Mouse (Mus musculus): ENCODE results near the gene Slc38a9. TPM values are rescaled to one million over a fixed set of nuclear protein-coding genes. Genes with fewer than 3 reads are reported as not detected.
"Not testable (repeated sequence)": the region's sequence is repeated elsewhere in the genome, so short reads cannot be mapped to it uniquely, and the experiment has no call there.

The Slc38a9 gene
- polyA plus RNA-seq, 1 experiment from 2014 or later = 13.3 TPM

DNA sequence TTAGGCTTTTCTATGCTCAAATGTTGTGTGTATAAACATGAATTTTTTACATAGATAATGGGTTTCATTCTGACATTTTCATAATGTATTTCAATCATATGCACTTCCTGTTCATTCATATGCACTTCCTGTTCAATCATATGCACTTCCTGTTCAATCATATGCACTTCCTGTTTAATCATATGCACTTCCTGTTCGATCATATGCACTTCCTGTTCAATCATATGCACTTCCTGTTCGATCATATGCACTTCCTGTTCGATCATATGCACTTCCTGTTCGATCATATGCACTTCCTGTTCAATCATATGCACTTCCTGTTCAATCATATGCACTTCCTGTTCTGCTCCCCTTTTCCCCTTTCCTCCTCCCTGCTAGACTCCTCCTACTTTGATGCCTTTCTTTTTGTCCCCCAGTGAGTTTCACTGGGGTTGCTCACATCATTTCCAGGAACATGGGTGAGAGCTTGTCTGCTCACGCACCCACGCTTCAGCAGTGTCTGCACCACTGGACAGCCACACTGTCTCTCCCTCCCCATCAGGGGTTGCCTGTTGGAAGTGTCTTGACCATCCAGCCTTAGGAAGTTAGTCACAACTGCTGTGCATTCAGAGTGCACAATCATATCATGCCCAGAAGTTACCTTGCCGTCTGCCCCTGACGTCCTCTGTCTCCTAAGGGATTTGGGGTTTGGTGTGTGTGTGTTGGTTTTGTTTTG, 35.1 kb downstream of the Slc38a9 start:
- Histone ChIP-seq H3K27ac (ENCODE audit: low read depth, low read length) (no peak overlapping the region), H3K4me3 (ENCODE audit: low read depth, low read length) (no peak overlapping the region), H3K4me1 (replicated peaks; ENCODE audit: control insufficient read depth, insufficient read depth, low read length) (no peaks in the 10 kb centered on the region), H3K27me3 (replicated peaks; ENCODE audit: control insufficient read depth, insufficient read depth, low read length) (no peaks in the 10 kb centered on the region), H3K36me3 (ENCODE audit: control insufficient read depth, insufficient read depth, low read length) (peaks cover 5% of the 10 kb centered on the region), H3K9me3 (ENCODE audit: control insufficient read depth, low read length) (peaks cover 3% of the 10 kb centered on the region; the same call in 1 of the 2 replicates), H3K4me2 (no peak overlapping the region), H3K9ac (ENCODE audit: low read depth, low read length) (no peak overlapping the region)
- ATAC-seq (replicated peaks; ENCODE audit: low FRiP score) = no peak
- WGBS = 90% methylated on average over 8 of the region's 8 CpGs
- no peak for DNase-seq (ENCODE audit: low spot score)

DNA sequence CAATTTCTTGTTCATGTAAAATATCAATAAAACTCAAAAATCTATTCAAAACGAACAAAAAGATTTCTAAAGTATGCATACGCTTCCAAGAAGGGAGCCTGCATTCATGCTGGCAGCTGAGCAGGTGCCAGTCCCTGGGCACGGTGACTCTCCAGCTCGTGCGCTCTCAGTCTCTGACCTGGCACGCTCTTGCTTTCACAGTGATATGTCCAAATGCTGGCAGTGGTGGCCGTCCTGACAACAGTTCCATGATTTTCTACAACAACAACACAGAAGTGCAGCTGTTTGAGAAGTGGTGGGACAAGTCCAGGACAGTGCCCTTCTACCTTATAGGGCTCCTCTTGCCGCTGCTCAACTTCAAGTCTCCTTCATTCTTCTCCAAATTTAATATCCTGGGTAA, 40.7 kb downstream of the Slc38a9 start:
- ATAC-seq (replicated peaks; ENCODE audit: low FRiP score) (no peak), DNase-seq (ENCODE audit: low spot score) (no peak)
- Histone ChIP-seq H3K27ac (ENCODE audit: low read depth, low read length) (no peak overlapping the region), H3K36me3 (ENCODE audit: control insufficient read depth, insufficient read depth, low read length) (no peaks in the 10 kb centered on the region; the same call in 1 of the 2 replicates), H3K4me2 (no peak overlapping the region), H3K9me3 (ENCODE audit: control insufficient read depth, low read length) (no peaks in the 10 kb centered on the region), H3K27me3 (replicated peaks; ENCODE audit: control insufficient read depth, insufficient read depth, low read length) (no peaks in the 10 kb centered on the region), H3K4me1 (replicated peaks; ENCODE audit: control insufficient read depth, insufficient read depth, low read length) (no peaks in the 10 kb centered on the region), H3K4me3 (ENCODE audit: low read depth, low read length) (no peak overlapping the region), H3K9ac (ENCODE audit: low read depth, low read length) (no peak overlapping the region)
- 87% methylated on average over 8 of the region's 8 CpGs for WGBS

DNA sequence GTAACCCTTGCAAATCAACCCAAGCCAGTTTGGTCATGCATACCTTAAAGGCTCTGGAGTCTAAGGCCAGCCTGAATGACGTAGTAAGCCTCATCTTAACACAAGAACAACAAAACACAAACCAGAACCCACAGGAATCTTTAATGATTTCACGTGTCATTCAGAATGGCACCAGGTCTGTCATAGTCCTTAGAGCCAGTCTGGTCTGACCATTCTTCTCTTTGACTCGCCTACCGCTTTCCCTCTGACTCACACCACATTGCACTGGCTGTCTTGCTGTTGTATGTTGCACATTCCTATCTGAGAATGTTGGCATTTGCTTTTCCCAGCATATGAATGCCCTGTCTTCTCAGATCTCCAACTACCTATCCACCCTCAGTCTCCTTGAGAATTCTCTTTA, 45.8 kb downstream of the Slc38a9 start:
- Histone ChIP-seq H3K36me3 (ENCODE audit: control insufficient read depth, insufficient read depth, low read length) (no peaks in the 10 kb centered on the region), H3K9ac (ENCODE audit: low read depth, low read length) (no peak overlapping the region), H3K4me1 (replicated peaks; ENCODE audit: control insufficient read depth, insufficient read depth, low read length) (no peaks in the 10 kb centered on the region), H3K4me3 (ENCODE audit: low read depth, low read length) (no peak overlapping the region), H3K27ac (ENCODE audit: low read depth, low read length) (no peak overlapping the region), H3K4me2 (no peak overlapping the region), H3K9me3 (ENCODE audit: control insufficient read depth, low read length) (no peaks in the 10 kb centered on the region), H3K27me3 (replicated peaks; ENCODE audit: control insufficient read depth, insufficient read depth, low read length) (no peaks in the 10 kb centered on the region)
- ATAC-seq (replicated peaks; ENCODE audit: low FRiP score) (no peak), DNase-seq (ENCODE audit: low spot score) (no peak)
- WGBS = 93% methylated on average over 4 of the region's 4 CpGs

DNA sequence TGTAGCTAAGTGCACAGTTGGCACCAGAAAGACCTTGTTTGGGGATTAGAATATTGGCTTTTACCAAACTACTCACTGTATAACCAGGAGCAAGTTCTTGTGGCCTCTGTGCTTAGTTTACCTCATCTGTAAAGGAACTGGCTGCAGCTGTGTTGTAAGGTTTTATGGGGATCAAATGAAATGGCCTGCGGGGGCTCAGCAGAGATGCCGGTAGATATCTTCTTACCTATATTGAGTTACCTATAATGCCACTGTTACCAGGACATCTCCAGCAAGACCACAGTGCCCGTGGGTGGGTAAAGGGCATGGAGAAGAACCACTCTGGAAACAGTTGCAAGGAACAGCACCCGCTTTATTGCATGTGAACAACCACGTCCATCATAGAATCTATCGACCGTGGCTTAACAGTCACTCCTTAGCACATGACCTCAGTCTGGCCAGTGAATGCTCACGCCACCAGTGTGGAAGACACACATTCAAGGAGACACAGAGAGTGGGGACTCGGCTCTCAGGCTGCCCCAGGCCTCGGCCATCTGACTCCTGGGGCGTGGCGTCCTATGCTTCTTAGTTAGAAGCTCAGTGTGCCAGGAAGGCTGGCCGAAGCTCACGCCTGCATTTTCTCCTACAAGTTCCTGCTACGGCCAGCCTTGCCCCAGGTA, 59.7 kb downstream of the Slc38a9 start:
- Histone ChIP-seq H3K27me3 (replicated peaks; ENCODE audit: control insufficient read depth, insufficient read depth, low read length) (no peaks in the 10 kb centered on the region), H3K36me3 (ENCODE audit: control insufficient read depth, insufficient read depth, low read length) (no peaks in the 10 kb centered on the region; the same call in 1 of the 2 replicates), H3K9ac (ENCODE audit: low read depth, low read length) (no peak overlapping the region), H3K4me1 (replicated peaks; ENCODE audit: control insufficient read depth, insufficient read depth, low read length) (no peaks in the 10 kb centered on the region), H3K9me3 (ENCODE audit: control insufficient read depth, low read length) (no peaks in the 10 kb centered on the region), H3K27ac (ENCODE audit: low read depth, low read length) (no peak overlapping the region), H3K4me2 (no peak overlapping the region), H3K4me3 (ENCODE audit: low read depth, low read length) (no peak overlapping the region)
- DNase-seq (ENCODE audit: low spot score) (no peak), ATAC-seq (replicated peaks; ENCODE audit: low FRiP score) (no peak)
- 93% methylated on average over 15 of the region's 15 CpGs for WGBS

DNA sequence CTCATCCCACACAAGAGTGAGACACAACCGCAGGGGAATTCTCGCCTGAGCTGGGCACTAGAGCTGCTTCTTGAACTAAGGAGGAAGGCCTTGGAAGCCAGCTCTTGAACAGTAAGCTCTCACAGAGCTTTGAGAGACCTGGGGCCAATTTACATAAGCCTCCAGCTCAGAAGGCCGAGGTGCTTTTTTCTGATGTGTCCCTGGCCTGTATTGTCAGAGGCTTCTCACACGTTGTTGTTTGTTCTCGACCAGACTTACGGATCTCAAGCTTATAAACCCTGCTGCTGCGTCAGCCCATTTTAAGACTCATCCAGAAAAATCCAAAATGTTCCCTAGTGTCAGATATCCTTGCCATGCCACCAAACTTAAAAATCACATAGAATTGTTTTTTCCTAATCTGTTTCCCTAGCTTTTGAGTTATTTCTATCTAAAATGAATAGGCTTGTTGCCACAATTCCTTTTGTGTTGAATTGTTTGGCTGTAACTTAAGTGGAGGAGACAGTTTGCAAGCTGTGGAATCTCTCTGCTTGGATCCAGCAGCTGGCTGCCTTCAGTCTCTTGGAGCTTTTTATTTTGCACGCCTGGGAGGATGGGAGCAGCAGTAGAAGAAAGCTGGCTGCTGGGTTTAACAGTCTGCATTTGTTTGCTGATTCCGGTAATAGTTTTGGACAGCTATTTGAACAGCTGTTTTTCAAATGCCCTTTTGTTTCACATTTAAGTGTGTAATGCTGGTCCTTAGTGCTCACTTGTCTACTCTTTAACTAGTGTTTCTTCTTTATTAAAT, 61.6 kb downstream of the Slc38a9 start:
- no peak overlapping the region for H3K27ac ChIP-seq (ENCODE audit: low read depth, low read length)
- DNase-seq (ENCODE audit: low spot score) (no peak), ATAC-seq (replicated peaks; ENCODE audit: low FRiP score) (no peak)
- WGBS = 73% methylated on average over 9 of the region's 9 CpGs
- no peak overlapping the region for H3K4me2 ChIP-seq
- H3K4me1 ChIP-seq (replicated peaks; ENCODE audit: control insufficient read depth, insufficient read depth, low read length) = no peaks in the 10 kb centered on the region
- H3K36me3 ChIP-seq (ENCODE audit: control insufficient read depth, insufficient read depth, low read length) = no peaks in the 10 kb centered on the region; the same call in 1 of the 2 replicates
- H3K4me3 ChIP-seq (ENCODE audit: low read depth, low read length) = no peak overlapping the region
- H3K9me3 ChIP-seq (ENCODE audit: control insufficient read depth, low read length) = no peaks in the 10 kb centered on the region
- H3K27me3 ChIP-seq (replicated peaks; ENCODE audit: control insufficient read depth, insufficient read depth, low read length) = no peaks in the 10 kb centered on the region
- H3K9ac ChIP-seq (ENCODE audit: low read depth, low read length) = no peak overlapping the region

DNA sequence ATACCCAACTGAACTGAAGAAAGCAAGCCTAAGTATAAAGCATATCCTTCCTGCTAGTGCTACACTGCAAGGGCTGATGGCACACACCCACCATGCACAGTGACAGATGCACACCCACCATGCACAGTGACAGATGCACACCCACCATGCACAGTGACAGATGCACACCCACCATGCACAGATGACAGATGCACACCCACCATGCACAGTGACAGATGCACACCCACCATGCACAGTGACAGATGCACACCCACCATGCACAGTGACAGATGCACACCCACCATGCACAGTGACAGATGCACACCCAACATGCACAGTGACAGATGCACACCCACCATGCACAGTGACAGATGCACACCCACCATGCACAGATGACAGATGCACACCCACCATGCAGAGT, 63.7 kb downstream of the Slc38a9 start:
- H3K4me1 ChIP-seq (replicated peaks; ENCODE audit: control insufficient read depth, insufficient read depth, low read length); H3K4me3 ChIP-seq (ENCODE audit: low read depth, low read length); H3K27me3 ChIP-seq (replicated peaks; ENCODE audit: control insufficient read depth, insufficient read depth, low read length); H3K9ac ChIP-seq (ENCODE audit: low read depth, low read length); H3K9me3 ChIP-seq (ENCODE audit: control insufficient read depth, low read length); H3K4me2 ChIP-seq; H3K36me3 ChIP-seq (ENCODE audit: control insufficient read depth, insufficient read depth, low read length); H3K27ac ChIP-seq (ENCODE audit: low read depth, low read length); ATAC-seq (replicated peaks; ENCODE audit: low FRiP score); DNase-seq (ENCODE audit: low spot score): not testable (repeated sequence)

DNA sequence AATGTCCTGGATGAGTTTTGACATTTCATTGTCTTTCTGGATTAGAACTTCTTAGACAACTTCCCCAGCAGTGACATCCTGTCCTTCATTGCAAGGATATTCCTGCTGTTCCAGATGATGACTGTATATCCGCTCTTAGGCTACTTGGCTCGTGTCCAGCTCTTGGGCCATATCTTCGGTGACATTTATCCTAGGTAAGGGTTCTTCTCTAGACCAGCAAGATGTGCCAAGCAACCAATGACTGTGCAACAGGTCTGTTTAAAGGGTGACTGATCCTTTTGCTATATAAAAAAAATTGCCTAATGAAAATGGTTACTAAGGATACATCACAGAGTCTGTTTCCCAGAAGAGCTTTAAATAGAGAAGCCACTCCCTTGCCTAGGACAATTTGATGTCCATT, 65.5 kb downstream of the Slc38a9 start:
- DNase-seq (ENCODE audit: low spot score) (no peak), ATAC-seq (replicated peaks; ENCODE audit: low FRiP score) (no peak)
- Histone ChIP-seq H3K4me2 (no peak overlapping the region), H3K4me1 (replicated peaks; ENCODE audit: control insufficient read depth, insufficient read depth, low read length) (no peaks in the 10 kb centered on the region), H3K36me3 (ENCODE audit: control insufficient read depth, insufficient read depth, low read length) (no peaks in the 10 kb centered on the region), H3K27ac (ENCODE audit: low read depth, low read length) (no peak overlapping the region), H3K9ac (ENCODE audit: low read depth, low read length) (no peak overlapping the region), H3K9me3 (ENCODE audit: control insufficient read depth, low read length) (no peaks in the 10 kb centered on the region), H3K4me3 (ENCODE audit: low read depth, low read length) (no peak overlapping the region), H3K27me3 (replicated peaks; ENCODE audit: control insufficient read depth, insufficient read depth, low read length) (no peaks in the 10 kb centered on the region)
- 80% methylated on average over 3 of the region's 3 CpGs for WGBS

DNA sequence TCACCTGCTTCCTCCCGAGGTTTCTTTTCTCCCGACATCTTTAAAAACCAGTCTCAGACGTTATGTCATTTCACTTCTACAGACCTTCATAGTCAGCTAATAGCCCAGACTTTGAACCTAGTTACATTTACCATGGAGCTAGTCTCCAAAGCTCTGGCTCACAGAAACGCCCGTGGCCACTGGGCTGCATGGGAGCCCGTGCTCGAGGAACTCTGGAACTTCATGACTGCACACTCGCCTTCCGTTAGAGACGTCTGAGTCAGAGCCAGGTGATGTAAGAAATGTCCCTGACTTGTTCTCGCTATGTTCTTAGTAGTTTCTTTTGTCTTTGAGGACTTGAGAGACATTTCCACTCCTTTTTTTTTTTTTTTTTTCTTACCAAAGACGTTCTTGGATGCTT, 72.8 kb downstream of the Slc38a9 start:
- 88% methylated on average over 12 of the region's 12 CpGs for WGBS
- H3K36me3 ChIP-seq (ENCODE audit: control insufficient read depth, insufficient read depth, low read length) = no peaks in the 10 kb centered on the region
- no peak overlapping the region for H3K9ac ChIP-seq (ENCODE audit: low read depth, low read length)
- no peak overlapping the region for H3K4me2 ChIP-seq
- no peak for DNase-seq (ENCODE audit: low spot score)
- no peaks in the 10 kb centered on the region for H3K9me3 ChIP-seq (ENCODE audit: control insufficient read depth, low read length)
- H3K4me3 ChIP-seq (ENCODE audit: low read depth, low read length) = no peak overlapping the region
- no peaks in the 10 kb centered on the region for H3K4me1 ChIP-seq (replicated peaks; ENCODE audit: control insufficient read depth, insufficient read depth, low read length)
- no peak for ATAC-seq (replicated peaks; ENCODE audit: low FRiP score)
- no peaks in the 10 kb centered on the region for H3K27me3 ChIP-seq (replicated peaks; ENCODE audit: control insufficient read depth, insufficient read depth, low read length)
- no peak overlapping the region for H3K27ac ChIP-seq (ENCODE audit: low read depth, low read length)
